ENCODE assay signal across 14 mouse cellular contexts in the genomic region with DNA sequence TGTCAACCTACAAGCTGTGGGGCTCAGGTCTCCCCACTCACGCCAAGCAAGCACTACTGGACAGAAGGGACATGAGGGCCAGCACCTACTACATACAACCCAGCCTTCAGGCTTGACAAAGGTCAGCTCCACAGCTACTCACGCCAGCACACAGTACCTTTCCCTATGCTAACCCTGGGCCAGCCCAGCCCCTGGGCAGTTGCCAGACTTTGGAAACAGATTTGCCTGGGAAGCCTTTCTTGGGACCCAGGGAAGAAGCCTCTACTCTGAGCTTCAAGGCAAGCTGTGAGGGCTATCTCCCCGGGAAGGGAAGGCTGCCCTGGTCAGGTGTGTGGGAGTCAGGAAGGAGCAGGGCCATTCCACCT. TPM values are rescaled to one million over a fixed set of nuclear protein-coding genes. Genes with fewer than 3 reads are reported as not detected.
DNase-seq lines count a peak whose midpoint lies in the region; ATAC-seq lines count a peak whose summit lies in the region.
"Had no signal": no experiment of that assay in that cellular context is flagged by ENCODE, and none has a peak within 500 bp of the region (broad histone marks: within the 10 kb centered on the region; RNA-seq: fewer than 3 reads in every experiment).

No protein-coding gene starts in this region.

- no peaks in the 10 kb centered on the region for H3K27me3 ChIP-seq in kidney, embryonic 14.5 days (ENCODE audit: control insufficient read depth, insufficient read depth, low read length)
- H3K27me3 ChIP-seq: hindbrain, embryonic 13.5 days; stomach, embryonic 15.5 days had no signal

- no peak overlapping the region for H3K27ac ChIP-seq in kidney, embryonic 14.5 days (ENCODE audit: low read depth, low read length)
- H3K27ac ChIP-seq: heart, adult 2 months; hindbrain, embryonic 13.5 days; layer of hippocampus, adult 2 months; stomach, embryonic 15.5 days had no signal

- H3K4me3 ChIP-seq in kidney, embryonic 14.5 days (ENCODE audit: low read length): no peak overlapping the region
- H3K4me3 ChIP-seq: heart, adult 2 months; hindbrain, embryonic 13.5 days; layer of hippocampus, adult 2 months; stomach, embryonic 15.5 days had no signal

- no peak overlapping the region for H3K9ac ChIP-seq in kidney, embryonic 14.5 days (ENCODE audit: low read depth, low read length)
- H3K9ac ChIP-seq: stomach, embryonic 15.5 days had no signal

- no peaks in the 10 kb centered on the region for H3K9me3 ChIP-seq in kidney, embryonic 14.5 days (ENCODE audit: control insufficient read depth, low read length)
- H3K9me3 ChIP-seq: hindbrain, embryonic 13.5 days; stomach, embryonic 15.5 days had no signal

- ATAC-seq in kidney, embryonic 14.5 days (ENCODE audit: low FRiP score, low TSS enrichment): no peak
- no peak for ATAC-seq in CD4-positive, CD25-positive, alpha-beta regulatory T cell, adult 4 months
- ATAC-seq: lung, postnatal 0 days; midbrain, embryonic 16.5 days had no signal

- DNase-seq in kidney, adult 18-20 months: peak; percentile 68
- DNase-seq in adipocyte (ENCODE audit: low spot score): peak; percentile 54
- DNase-seq in adrenal gland, postnatal 25 days: peak; percentile 60
- DNase-seq in kidney, postnatal 36 days: peak; percentile 68 to 81
- no peak for DNase-seq in embryo, embryonic 9.5 days (ENCODE audit: extremely low spot score)
- DNase-seq: cerebellum, postnatal 36 days; heart, adult 2 months had no signal

- 55% methylated on average over 3 of the region's 3 CpGs for WGBS in kidney, embryonic 14.5 days

- H3K4me1 ChIP-seq in kidney, embryonic 14.5 days (ENCODE audit: control insufficient read depth, insufficient read depth, low read length): peaks cover 48% of the 10 kb centered on the region

- peaks cover 25% of the 10 kb centered on the region for H3K36me3 ChIP-seq in kidney, embryonic 14.5 days (ENCODE audit: control insufficient read depth, insufficient read depth, low read length)

- H3K4me2 ChIP-seq in kidney, embryonic 14.5 days (replicated peaks; ENCODE audit: low read depth, low read length): no peak overlapping the region
- H3K4me2 ChIP-seq: hindbrain, embryonic 13.5 days; stomach, embryonic 15.5 days had no signal

RNA-seq across cellular contexts. Expression of gene Brd3os, which starts 27.8 kb away (rescaled TPM):
- 10.4 and 12.0 TPM in 2 replicates for polyA plus RNA-seq in kidney, embryonic 14.5 days (2014; fragmentation: Nextera tagmentation; extraction: Ambion mirVana)
- 11.0 and 12.8 TPM in 2 replicates for total RNA-seq in adrenal gland, postnatal 25 days (2021)
- under 1 TPM in 1 of 2 experiments, not detected in 1; 0.52 TPM for polyA plus RNA-seq in CD4-positive, CD25-positive, alpha-beta regulatory T cell, adult 4 months (2017; shearing (Covaris generic))

RNA-seq across cellular contexts. Expression of gene Brd3, which starts 37.5 kb away (rescaled TPM):
- 134 and 147 TPM in 2 replicates for polyA plus RNA-seq in kidney, embryonic 14.5 days (2014; fragmentation: Nextera tagmentation; extraction: Ambion mirVana)
- total RNA-seq in adrenal gland, postnatal 25 days (2021): 81.8 and 110 TPM in 2 replicates
- 10 to 100 TPM; 33.5 to 34.3 TPM for polyA plus RNA-seq in CD4-positive, CD25-positive, alpha-beta regulatory T cell, adult 4 months (2017; shearing (Covaris generic))

RNA-seq across cellular contexts. Expression of gene Vav2, which starts 43.1 kb away (rescaled TPM):
- 6.3 and 8.2 TPM in 2 replicates for polyA plus RNA-seq in kidney, embryonic 14.5 days (2014; fragmentation: Nextera tagmentation; extraction: Ambion mirVana)
- 25.0 and 26.8 TPM in 2 replicates for total RNA-seq in adrenal gland, postnatal 25 days (2021)
- polyA plus RNA-seq in CD4-positive, CD25-positive, alpha-beta regulatory T cell, adult 4 months (2017; shearing (Covaris generic)): 1 to 10 TPM; 9.9 to 10.0 TPM

RNA-seq across cellular contexts. Expression of gene Wdr5, which starts 45.0 kb away (rescaled TPM):
- 37.1 and 73.5 TPM in 2 replicates for polyA plus RNA-seq in kidney, embryonic 14.5 days (2014; fragmentation: Nextera tagmentation; extraction: Ambion mirVana)
- total RNA-seq in adrenal gland, postnatal 25 days (2021): 37.3 and 40.2 TPM in 2 replicates
- 10 to 100 TPM; 15.6 to 17.1 TPM for polyA plus RNA-seq in CD4-positive, CD25-positive, alpha-beta regulatory T cell, adult 4 months (2017; shearing (Covaris generic))
